Mouse (Mus musculus): ENCODE results near the gene Ackr4. TPM values are rescaled to one million over a fixed set of nuclear protein-coding genes. Genes with fewer than 3 reads are reported as not detected.

Ackr4 gene
- polyA plus RNA-seq, 1 experiment from 2014 or later = 1.1 TPM

- H3K4me1 ChIP-seq (ENCODE audit: control insufficient read depth, insufficient read depth, low read length) = no peaks in the 10 kb centered on the region
- WGBS = 33% methylated on average over 6 of the region's 6 CpGs
- H3K4me3 ChIP-seq (ENCODE audit: low read depth, low read length) = no peak overlapping the region
- no peak overlapping the region for H3K9ac ChIP-seq (replicated peaks; ENCODE audit: low read depth, low read length)
- no peak for ATAC-seq (ENCODE audit: insufficient number of reproducible peaks, insufficient read depth, low FRiP score, low read depth)
- H3K27me3 ChIP-seq (ENCODE audit: control insufficient read depth, insufficient read depth, low read length) = no peaks in the 10 kb centered on the region
- no peaks in the 10 kb centered on the region for H3K36me3 ChIP-seq (ENCODE audit: control insufficient read depth, insufficient read depth, low read length)
- H3K9me3 ChIP-seq (ENCODE audit: control insufficient read depth, low read depth, low read length) = no peaks in the 10 kb centered on the region
- H3K27ac ChIP-seq (ENCODE audit: low read length) = no peak overlapping the region
- no peak overlapping the region for H3K4me2 ChIP-seq (replicated peaks; ENCODE audit: low read depth, low read length)
These were observed 24.4 kb downstream of the Ackr4 start for GRCm38 (mm10) chr9:104102301-104102700.

DNA sequence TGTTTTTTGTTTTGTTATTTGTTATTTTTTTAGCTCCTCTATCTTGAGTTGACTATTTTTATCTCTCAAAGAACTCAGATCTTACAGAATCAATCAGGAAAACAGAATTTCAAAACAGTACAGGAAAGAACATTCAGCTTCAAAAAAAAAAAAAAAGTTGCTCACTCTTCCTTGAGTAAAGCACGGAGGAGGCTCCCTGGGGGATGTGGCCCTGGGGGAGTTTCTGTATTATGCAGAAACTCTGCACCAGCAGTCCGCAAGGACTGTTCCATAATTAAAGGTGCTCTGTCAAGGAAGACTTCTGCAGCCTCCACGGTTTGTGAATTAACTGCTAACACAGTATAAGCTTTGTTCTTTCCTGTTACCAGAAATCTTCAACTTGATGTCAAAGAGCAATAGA lies 25.3 kb downstream of the Ackr4 start:
- H3K27ac ChIP-seq (ENCODE audit: low read length) = no peak overlapping the region
- H3K36me3 ChIP-seq (ENCODE audit: control insufficient read depth, insufficient read depth, low read length) = no peaks in the 10 kb centered on the region
- H3K27me3 ChIP-seq (ENCODE audit: control insufficient read depth, insufficient read depth, low read length) = no peaks in the 10 kb centered on the region
- no peak overlapping the region for H3K9ac ChIP-seq (replicated peaks; ENCODE audit: low read depth, low read length)
- no peaks in the 10 kb centered on the region for H3K9me3 ChIP-seq (ENCODE audit: control insufficient read depth, low read depth, low read length)
- H3K4me2 ChIP-seq (replicated peaks; ENCODE audit: low read depth, low read length) = no peak overlapping the region
- H3K4me3 ChIP-seq (ENCODE audit: low read depth, low read length) = no peak overlapping the region
- 46% methylated on average over 3 of the region's 3 CpGs for WGBS
- ATAC-seq (ENCODE audit: insufficient number of reproducible peaks, insufficient read depth, low FRiP score, low read depth) = no peak
- no peaks in the 10 kb centered on the region for H3K4me1 ChIP-seq (ENCODE audit: control insufficient read depth, insufficient read depth, low read length)

DNA sequence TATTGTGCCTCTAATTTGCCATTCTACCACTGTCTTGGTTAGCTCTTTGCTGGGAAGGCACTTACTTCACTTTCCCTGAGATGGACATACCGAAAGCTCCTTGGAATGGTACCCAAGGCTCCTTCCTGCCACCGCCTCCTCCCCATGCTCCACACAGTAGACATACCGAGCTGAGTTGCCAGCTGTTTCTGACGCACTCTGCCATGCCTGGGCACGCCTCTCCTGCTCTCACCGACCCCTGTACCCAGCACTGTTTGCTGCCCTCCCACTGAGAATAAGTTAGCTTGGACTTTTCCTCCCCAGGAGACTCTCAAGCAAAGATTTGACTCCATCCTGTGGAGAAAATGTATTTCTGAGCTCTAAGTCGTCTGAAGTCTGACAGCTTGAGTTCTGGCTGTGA lies 25.9 kb downstream of the Ackr4 start:
- 58% methylated on average over 7 of the region's 7 CpGs for WGBS
- no peak overlapping the region for H3K4me3 ChIP-seq (ENCODE audit: low read depth, low read length)
- no peak overlapping the region for H3K27ac ChIP-seq (ENCODE audit: low read length)
- no peaks in the 10 kb centered on the region for H3K4me1 ChIP-seq (ENCODE audit: control insufficient read depth, insufficient read depth, low read length)
- H3K36me3 ChIP-seq (ENCODE audit: control insufficient read depth, insufficient read depth, low read length) = no peaks in the 10 kb centered on the region
- H3K9me3 ChIP-seq (ENCODE audit: control insufficient read depth, low read depth, low read length) = no peaks in the 10 kb centered on the region
- no peak overlapping the region for H3K4me2 ChIP-seq (replicated peaks; ENCODE audit: low read depth, low read length)
- no peak for ATAC-seq (ENCODE audit: insufficient number of reproducible peaks, insufficient read depth, low FRiP score, low read depth)
- H3K9ac ChIP-seq (replicated peaks; ENCODE audit: low read depth, low read length) = no peak overlapping the region
- no peaks in the 10 kb centered on the region for H3K27me3 ChIP-seq (ENCODE audit: control insufficient read depth, insufficient read depth, low read length)

DNA sequence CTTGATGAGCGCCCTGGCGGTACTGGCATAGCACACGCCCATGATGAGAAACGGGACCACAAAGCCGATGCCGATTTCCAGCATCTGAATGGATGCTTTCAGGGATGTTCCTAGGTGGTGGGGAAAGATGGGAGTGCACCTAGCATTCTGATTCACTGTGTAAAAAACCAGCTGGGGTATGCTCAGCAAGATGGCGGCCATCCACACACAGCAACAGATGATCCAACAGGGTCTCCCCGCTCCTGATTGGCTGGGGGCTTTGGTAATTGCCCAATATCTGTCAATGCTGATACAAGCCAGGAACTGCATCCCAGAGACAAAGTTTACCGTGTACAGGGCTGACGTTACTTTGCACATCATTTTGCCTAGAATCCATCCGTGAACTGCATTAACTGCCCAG lies 27.7 kb downstream of the Ackr4 start:
- Histone ChIP-seq H3K4me1 (ENCODE audit: control insufficient read depth, insufficient read depth, low read length) (no peaks in the 10 kb centered on the region), H3K9ac (replicated peaks; ENCODE audit: low read depth, low read length) (no peak overlapping the region), H3K27me3 (ENCODE audit: control insufficient read depth, insufficient read depth, low read length) (no peaks in the 10 kb centered on the region), H3K27ac (ENCODE audit: low read length) (no peak overlapping the region), H3K4me3 (ENCODE audit: low read depth, low read length) (no peak overlapping the region), H3K4me2 (replicated peaks; ENCODE audit: low read depth, low read length) (no peak overlapping the region), H3K36me3 (ENCODE audit: control insufficient read depth, insufficient read depth, low read length) (no peaks in the 10 kb centered on the region), H3K9me3 (ENCODE audit: control insufficient read depth, low read depth, low read length) (no peaks in the 10 kb centered on the region)
- WGBS = 86% methylated on average over 11 of the region's 11 CpGs
- no peak for ATAC-seq (ENCODE audit: insufficient number of reproducible peaks, insufficient read depth, low FRiP score, low read depth)

DNA sequence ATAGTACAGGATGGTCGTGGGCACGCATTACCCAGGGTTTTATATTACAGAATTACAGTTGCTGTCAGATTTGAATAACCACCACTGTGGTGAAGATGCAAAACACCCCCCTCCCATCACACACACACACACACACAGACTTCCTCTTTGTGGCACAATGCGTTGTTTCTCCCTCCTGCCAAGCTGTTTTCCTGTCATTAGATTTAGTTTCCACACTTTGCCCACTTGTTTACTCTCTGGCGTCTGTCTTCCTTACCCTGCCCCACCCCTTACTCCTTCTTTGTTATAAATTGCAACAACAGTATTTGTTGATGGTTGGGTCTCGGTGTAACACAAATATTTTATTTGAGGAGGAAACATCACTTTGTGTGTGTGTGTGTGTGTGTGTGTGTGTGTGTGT lies 28.5 kb downstream of the Ackr4 start:
- no peak overlapping the region for H3K4me3 ChIP-seq (ENCODE audit: low read depth, low read length)
- no peak overlapping the region for H3K27ac ChIP-seq (ENCODE audit: low read length)
- H3K4me2 ChIP-seq (replicated peaks; ENCODE audit: low read depth, low read length) = no peak overlapping the region
- WGBS = 60% methylated on average over 5 of the region's 5 CpGs
- H3K9me3 ChIP-seq (ENCODE audit: control insufficient read depth, low read depth, low read length) = no peaks in the 10 kb centered on the region
- H3K27me3 ChIP-seq (ENCODE audit: control insufficient read depth, insufficient read depth, low read length) = no peaks in the 10 kb centered on the region
- H3K36me3 ChIP-seq (ENCODE audit: control insufficient read depth, insufficient read depth, low read length) = no peaks in the 10 kb centered on the region
- no peak overlapping the region for H3K9ac ChIP-seq (replicated peaks; ENCODE audit: low read depth, low read length)
- no peak for ATAC-seq (ENCODE audit: insufficient number of reproducible peaks, insufficient read depth, low FRiP score, low read depth)
- no peaks in the 10 kb centered on the region for H3K4me1 ChIP-seq (ENCODE audit: control insufficient read depth, insufficient read depth, low read length)

DNA sequence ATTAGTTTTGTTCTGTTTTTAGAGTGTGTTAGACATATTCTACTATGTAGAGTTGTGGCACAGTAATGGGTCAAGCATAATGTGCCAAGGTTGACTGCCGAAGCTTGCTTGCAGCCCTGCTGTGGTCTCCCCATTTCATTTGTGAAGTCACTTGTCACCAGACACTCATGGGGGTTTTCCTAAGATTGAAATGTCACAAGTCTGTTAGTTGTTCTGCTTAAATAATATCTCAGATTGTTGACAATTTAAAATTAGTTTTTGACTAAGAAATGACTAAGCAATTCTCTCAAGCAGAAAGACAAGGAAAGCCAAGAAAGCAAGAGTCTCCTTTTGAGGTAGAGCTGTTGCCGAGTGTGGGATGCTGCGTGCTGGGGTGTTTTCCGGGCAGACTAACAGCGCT lies 33.8 kb downstream of the Ackr4 start:
- ATAC-seq (ENCODE audit: insufficient number of reproducible peaks, insufficient read depth, low FRiP score, low read depth) = no peak

GRCm38 (mm10) chr9:104088555-104088954 lies 38.2 kb downstream of the Ackr4 start:
- Histone ChIP-seq H3K4me2 (replicated peaks; ENCODE audit: low read depth, low read length) (no peak overlapping the region), H3K27ac (ENCODE audit: low read length) (no peak overlapping the region), H3K4me1 (ENCODE audit: control insufficient read depth, insufficient read depth, low read length) (no peaks in the 10 kb centered on the region), H3K4me3 (ENCODE audit: low read depth, low read length) (no peak overlapping the region), H3K27me3 (ENCODE audit: control insufficient read depth, insufficient read depth, low read length) (no peaks in the 10 kb centered on the region), H3K9ac (replicated peaks; ENCODE audit: low read depth, low read length) (no peak overlapping the region), H3K36me3 (ENCODE audit: control insufficient read depth, insufficient read depth, low read length) (no peaks in the 10 kb centered on the region), H3K9me3 (ENCODE audit: control insufficient read depth, low read depth, low read length) (no peaks in the 10 kb centered on the region)
- ATAC-seq (ENCODE audit: insufficient number of reproducible peaks, insufficient read depth, low FRiP score, low read depth) = no peak
- 77% methylated on average over 8 of the region's 8 CpGs for WGBS

More for the DNA sequence above, 33.8 kb downstream of the Ackr4 start:
- Histone ChIP-seq H3K27ac (ENCODE audit: low read length) (no peak overlapping the region), H3K4me1 (ENCODE audit: control insufficient read depth, insufficient read depth, low read length) (no peaks in the 10 kb centered on the region), H3K9me3 (ENCODE audit: control insufficient read depth, low read depth, low read length) (no peaks in the 10 kb centered on the region), H3K27me3 (ENCODE audit: control insufficient read depth, insufficient read depth, low read length) (no peaks in the 10 kb centered on the region), H3K4me3 (ENCODE audit: low read depth, low read length) (no peak overlapping the region), H3K36me3 (ENCODE audit: control insufficient read depth, insufficient read depth, low read length) (no peaks in the 10 kb centered on the region), H3K4me2 (replicated peaks; ENCODE audit: low read depth, low read length) (no peak overlapping the region), H3K9ac (replicated peaks; ENCODE audit: low read depth, low read length) (no peak overlapping the region)
- 96% methylated on average over 5 of the region's 5 CpGs for WGBS

DNA sequence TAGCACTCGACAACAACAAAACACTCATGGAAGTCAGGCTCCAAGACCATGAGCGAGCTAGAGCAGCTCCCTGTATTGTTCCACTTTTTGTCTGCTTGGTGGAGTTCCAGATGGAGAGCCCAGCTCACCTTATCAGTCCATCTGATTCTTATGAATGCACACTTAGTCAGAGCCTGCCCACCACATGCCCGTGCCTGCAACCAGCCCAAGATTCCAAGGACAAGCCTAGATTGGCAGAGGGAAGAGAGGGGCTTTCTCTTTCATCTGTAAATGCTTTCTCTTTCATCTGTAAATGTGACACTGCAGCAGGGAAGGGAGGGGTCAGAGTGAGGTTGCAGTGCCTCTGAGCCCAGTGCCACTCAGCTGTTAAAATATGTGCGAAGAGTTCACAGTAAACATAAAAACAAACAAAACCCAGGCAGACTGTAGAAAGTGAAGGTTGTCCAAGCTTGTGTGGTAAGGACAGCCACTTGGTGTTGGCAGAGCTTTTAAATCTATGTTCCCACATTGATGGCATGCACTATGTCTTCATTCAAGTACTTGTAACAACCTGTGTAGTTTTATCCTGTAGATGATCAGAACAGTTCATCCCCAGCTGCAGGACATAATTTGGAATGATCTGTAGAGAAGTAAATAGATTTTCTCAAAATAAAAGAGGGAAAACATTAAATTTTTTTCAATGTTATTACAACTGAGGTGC lies 40.9 kb downstream of the Ackr4 start:
- ATAC-seq (ENCODE audit: insufficient number of reproducible peaks, insufficient read depth, low FRiP score, low read depth) = no peak

GRCm38 (mm10) chr9:104080038-104080437 lies 46.7 kb downstream of the Ackr4 start:
- Histone ChIP-seq H3K27ac (ENCODE audit: low read length) (no peak overlapping the region), H3K36me3 (ENCODE audit: control insufficient read depth, insufficient read depth, low read length) (no peaks in the 10 kb centered on the region), H3K9ac (replicated peaks; ENCODE audit: low read depth, low read length) (no peak overlapping the region), H3K4me1 (ENCODE audit: control insufficient read depth, insufficient read depth, low read length) (no peaks in the 10 kb centered on the region), H3K4me2 (replicated peaks; ENCODE audit: low read depth, low read length) (no peak overlapping the region), H3K9me3 (ENCODE audit: control insufficient read depth, low read depth, low read length) (no peaks in the 10 kb centered on the region), H3K27me3 (ENCODE audit: control insufficient read depth, insufficient read depth, low read length) (no peaks in the 10 kb centered on the region), H3K4me3 (ENCODE audit: low read depth, low read length) (no peak overlapping the region)
- ATAC-seq (ENCODE audit: insufficient number of reproducible peaks, insufficient read depth, low FRiP score, low read depth) = no peak
- 83% methylated on average over 3 of the region's 3 CpGs for WGBS

More for the DNA sequence above, 40.9 kb downstream of the Ackr4 start:
- Histone ChIP-seq H3K27me3 (ENCODE audit: control insufficient read depth, insufficient read depth, low read length) (no peaks in the 10 kb centered on the region), H3K36me3 (ENCODE audit: control insufficient read depth, insufficient read depth, low read length) (no peaks in the 10 kb centered on the region), H3K9ac (replicated peaks; ENCODE audit: low read depth, low read length) (no peak overlapping the region), H3K4me1 (ENCODE audit: control insufficient read depth, insufficient read depth, low read length) (no peaks in the 10 kb centered on the region), H3K27ac (ENCODE audit: low read length) (no peak overlapping the region), H3K4me2 (replicated peaks; ENCODE audit: low read depth, low read length) (no peak overlapping the region), H3K4me3 (ENCODE audit: low read depth, low read length) (no peak overlapping the region), H3K9me3 (ENCODE audit: control insufficient read depth, low read depth, low read length) (no peaks in the 10 kb centered on the region)
- 51% methylated on average over 4 of the region's 4 CpGs for WGBS

Data from stomach, embryonic 14.5 days (tissue).